Mouse (Mus musculus) small intestine, adult 2 months (tissue): ENCODE measurements around the gene Tmtc1.

Source experiments
- CTCF ChIP-seq: fragments of 200-500 bp; IDR thresholded peaks from 2 replicates; pipeline ENCODE4 v1.5.1; 2012; ENCODE audit warnings: low read depth, mild to moderate bottlenecking, control low read depth, inconsistent platforms, low read length, moderate library complexity, mixed read lengths; ENCODE audit not compliant: insufficient replicate concordance, insufficient read length; ENCODE audit errors: extremely low read depth
- POLR2A ChIP-seq: fragments of 200-500 bp; IDR thresholded peaks from 2 replicates; pipeline ENCODE4 v1.6.1; 2012; ENCODE audit warnings: low read depth, mild to moderate bottlenecking, control low read depth, inconsistent platforms, low read length, moderate library complexity

DNA sequence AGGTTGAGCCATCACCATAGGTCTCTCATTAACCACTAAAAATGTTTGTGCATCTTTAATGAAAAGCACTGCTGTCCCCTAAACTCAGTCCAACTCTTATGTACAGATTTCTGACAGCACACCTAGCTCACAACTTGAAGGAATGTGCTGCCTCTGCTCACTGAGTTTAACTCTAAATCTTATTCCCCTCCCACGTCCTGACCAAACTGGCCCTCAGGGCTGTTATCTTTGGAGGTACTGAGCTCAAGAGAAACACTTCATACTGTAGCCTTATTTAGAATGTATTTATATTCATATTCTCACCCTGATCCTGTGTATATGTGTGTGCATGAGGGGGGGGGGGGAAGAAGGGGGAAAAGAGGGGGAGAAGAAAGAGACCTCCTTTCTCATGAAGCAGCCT lies 236.7 kb downstream of the Tmtc1 start:
- TF ChIP-seq CTCF, result no peak
- no peak for TF ChIP-seq POLR2A
